Mouse (Mus musculus) 416B (cell line): ENCODE measurements around the gene Wtap.
"Not testable (repeated sequence)": the region's sequence is repeated elsewhere in the genome, so short reads cannot be mapped to it uniquely, and the experiment has no call there.

Experiments
- DNase-seq: peaks from one replicate; pipeline ENCODE4 v3.0.0; 2011; ENCODE audit warnings: low read depth

Gene Wtap

DNA sequence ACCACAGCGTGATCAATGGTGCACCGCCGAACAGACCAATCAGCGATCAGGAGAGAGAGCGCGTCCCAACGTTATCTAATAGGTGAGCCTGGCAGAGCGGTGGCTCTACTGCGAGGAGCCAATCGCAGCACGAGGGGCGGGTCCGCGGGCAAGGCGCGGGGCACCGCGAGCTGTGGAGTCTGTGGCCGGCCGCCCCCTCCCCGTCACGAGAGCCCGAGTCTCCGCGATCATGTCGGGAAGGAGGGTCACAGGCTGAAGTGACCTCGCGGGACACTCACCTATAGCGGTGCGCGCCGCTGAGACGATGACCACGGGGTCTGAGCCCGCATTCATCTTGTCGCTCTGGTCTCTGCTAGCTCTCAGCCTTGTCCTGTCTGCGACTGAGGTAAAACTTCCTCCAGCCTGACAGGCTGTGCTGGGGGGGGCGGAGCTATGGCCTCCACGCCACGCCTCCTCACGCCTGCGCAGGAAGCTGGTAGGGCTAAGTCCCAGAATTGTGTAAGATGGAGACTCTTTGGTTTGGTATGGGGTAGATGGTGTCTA is 33.6 kb downstream of the Wtap start, which contains the start of gene Acat2:
Gene Acat2 (minus strand): TSS at position 417 of the 543 bp plus-strand sequence.
- peak; percentile 96 for DNase-seq

DNA sequence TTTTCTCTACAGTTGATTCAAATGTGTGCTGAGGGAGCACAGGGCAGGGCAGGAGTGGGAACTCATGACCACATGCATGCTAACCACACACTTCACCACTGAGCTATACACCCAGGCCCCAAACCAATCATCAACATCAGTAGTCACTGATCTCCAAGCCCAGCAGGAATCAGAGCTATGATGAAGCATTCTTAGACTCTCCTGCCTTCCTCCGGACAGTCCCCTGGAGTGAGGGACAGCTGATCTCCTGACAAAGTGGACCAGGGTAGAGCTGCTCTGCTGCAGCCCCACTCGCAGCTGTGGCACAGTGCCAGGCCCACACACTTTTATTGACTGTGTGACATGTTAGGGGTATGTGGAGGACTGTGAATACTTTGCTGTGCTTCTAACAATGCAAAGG is 34.6 kb downstream of the Wtap start:
- peak; percentile 48 for DNase-seq

DNA sequence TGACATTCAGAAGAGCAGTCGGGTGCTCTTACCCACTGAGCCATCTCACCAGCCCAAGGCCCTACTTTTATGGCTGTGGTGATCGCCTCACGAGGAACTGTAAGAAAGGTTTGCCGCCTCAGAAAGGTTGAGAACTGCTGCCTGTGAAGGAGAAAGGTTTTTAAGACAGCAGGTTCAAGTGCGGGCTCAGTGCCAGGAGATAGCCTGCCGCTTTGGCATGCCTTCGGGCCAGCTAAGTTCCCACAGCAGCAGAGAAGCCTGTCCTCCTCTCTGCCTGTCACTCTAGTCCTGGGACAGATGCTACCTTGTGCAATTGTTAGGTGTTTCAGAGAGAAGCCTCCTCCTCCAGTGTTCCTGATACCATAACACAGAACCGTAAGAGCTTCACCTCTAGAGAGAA is 37.3 kb downstream of the Wtap start:
- DNase-seq: no peak

DNA sequence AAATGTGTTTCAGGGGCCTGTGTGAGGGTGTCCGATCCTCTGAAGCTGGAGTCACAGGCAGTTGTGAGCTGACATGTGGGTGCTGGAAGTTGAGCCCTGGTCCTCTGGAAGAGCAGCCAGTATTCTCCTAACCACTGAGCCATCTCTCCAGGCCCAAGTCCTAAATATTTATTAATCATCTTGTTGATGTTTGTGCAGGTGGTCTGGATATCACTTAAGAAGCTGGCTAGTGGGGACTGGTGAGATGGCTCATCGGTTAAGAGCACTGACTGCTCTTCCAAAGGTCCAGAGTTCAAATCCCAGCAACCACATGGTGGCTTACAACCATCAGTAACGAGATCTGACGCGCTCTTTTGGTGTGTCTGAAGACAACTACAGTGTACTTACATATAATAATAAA is 44.3 kb downstream of the Wtap start:
- DNase-seq: no peak

DNA sequence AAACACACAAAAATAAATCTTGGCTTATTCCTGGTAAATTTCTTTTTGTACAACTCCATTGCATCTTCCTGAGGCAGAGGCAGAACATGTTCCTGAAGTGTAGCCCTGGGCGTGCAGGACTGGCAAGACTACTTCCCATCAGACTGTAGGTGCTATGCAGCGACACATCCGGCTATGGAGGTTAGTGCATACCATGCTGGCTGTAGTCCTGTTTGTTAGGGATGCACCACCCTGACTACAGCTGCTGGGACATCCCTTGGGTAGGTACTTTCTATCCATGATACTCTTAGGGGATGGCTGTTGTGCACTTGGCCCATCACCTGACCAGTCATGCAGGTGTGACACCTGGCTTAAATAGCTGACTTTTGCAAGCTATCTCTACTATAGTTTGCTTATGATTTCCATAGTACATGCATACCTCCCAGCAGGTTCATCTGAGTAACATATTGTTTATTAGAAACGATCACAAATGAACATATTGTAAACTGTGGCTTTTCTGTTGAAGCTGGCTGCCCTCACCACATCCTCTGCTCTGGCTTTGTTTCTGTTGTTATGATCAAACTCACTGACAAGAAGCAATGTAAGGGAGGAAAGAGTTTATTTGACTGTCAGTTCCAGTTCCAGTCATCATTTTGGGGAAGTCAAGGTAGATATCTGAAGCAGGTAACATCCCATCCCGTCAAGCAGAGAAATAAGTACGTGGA is 51.4 kb downstream of the Wtap start:
- no peak for DNase-seq

DNA sequence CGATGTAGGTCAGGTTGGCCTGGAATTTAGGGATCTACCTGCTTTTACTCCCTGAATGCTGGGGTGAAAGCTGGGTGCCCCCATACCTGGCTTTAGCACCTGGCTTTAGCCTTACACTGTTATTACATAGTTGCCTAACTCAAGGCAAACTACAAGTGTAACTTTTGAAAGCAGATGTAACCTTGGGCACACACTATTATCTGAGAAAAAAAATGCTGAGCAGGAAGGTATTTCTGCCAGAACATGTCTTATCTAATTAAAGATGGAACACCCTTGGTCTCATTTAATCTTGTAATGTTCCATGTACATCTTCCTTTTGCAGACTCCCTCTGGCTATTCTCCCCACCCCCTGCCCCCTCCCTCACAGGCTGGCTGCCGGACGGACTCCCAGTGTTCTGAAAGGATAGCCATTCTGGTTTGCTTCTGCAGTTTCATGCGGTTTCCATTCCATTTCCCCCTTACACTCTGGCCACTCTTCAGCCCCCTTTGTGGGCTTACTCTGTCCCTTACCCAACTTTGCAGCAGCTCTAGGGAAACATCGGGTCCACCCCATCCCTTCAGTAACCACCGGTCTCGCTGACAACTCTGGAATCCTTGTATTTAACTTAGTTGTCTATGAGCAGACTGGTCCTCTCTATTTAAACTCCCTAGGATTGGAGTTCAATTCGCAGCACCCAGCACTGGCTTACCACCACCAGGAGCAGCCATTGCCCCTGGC is 52.3 kb downstream of the Wtap start:
- DNase-seq: no peak

DNA sequence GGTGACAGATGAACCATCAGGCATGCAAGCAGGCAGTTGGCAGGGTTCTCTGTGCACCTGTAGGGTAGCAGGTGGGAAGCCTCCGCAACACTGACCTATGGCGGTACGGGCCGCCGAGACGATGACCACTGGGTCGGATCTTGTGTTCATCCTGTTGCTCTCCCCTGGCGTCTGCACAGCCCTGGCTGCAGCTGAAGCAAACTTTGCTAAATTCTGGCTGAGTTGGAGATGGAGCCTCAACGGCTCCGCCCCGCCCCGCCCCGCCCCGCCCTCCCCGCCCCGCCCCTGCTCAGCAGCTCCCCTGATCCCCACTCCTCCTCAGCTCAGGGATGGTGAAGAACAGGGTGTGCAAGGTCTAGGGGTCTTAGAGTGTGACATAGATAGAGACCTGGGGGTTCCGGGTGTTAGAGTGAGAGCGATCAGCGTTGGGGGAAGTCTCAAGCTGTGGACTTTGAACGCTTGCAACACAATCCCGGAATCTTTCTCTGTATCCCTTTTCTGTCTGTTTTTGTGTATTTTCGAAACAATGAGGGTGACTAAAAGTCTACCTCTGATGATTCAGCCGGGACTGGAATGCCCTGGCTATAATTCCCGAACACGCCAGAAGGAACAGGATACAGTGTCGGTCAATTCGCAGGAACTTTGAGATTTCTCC is 53.7 kb downstream of the Wtap start, which contains the start of gene Acat3:
Gene Acat3 (minus strand): TSS at position 450 of the 655 bp plus-strand sequence.
- DNase-seq: no peak

DNA sequence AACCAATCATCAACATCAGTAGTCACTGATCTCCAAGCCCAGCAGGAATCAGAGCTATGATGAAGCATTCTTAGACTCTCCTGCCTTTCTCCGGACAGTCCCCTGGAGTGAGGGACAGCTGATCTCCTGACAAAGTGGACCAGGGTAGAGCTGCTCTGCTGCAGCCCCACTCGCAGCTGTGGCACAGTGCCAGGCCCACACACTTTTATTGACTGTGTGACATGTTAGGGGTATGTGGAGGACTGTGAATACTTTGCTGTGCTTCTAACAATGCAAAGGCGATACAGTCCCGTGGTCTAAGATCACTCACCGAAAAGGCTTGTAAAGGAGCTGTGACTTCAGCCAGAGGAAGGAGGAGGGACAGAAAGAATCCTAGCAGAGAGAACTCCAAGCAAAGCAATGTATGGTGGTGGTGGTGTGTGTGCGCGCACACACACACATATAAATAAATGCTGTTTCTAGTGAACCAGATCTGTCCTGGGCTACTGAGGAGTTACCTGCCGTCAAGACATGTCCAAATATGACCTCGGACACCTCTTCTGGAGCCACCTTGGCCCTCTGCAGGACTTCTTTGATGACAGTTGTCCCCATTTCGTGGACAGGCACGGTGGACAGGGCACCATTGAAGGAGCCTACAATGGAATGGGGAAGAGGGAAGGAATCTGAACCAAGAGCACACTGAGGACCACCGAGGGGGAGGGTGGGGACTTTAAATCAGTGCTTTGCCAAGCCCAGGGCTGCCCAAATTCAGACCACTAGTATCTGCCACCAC is 54.4 kb downstream of the Wtap start:
- DNase-seq: not testable (repeated sequence)

DNA sequence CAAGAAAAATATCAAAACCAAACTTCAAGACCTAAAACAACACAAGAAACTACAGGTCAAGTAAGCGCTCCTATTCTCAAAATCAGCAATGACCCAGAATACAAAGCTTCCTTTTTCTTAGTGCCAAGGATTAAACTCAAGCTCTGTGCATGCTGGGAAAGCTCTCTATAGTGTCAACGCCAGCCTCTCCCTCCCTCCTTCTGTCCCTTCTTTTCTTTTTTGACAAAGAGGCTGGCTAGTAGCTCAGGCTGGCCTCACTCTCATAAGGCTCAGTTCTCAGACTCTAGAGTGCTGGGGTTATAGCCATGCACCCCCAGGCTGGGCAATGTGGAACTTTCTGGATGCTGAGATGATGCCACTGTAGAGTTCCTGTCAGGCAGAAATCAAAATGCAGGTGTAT is 55.9 kb downstream of the Wtap start:
- no peak for DNase-seq

DNA sequence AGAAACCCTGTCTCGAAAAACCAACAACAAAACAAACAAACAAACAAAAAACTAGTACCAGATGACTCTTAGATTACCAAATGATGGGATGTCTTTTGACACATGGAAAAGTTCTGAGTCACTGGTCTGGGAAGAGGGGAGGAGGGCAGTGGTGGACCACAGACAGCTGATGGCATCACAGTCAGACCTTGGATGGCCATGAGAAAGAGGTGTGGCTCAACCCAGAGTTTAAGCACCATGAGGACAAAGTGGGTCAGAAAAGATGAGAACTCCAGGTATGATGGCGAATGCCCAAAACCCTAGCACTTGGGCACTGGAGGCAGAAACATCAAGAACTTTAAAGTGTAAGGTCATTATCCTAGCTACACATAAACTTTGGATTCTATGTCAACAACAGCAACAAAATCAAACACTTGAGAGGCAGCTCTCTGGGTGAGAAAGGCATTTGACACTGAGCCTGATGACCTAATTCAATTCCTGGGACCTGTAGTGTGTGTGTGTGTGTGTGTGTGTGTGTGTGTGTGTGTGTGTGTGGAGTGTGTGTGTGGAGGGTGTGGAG is 56.5 kb downstream of the Wtap start:
- DNase-seq: no peak

DNA sequence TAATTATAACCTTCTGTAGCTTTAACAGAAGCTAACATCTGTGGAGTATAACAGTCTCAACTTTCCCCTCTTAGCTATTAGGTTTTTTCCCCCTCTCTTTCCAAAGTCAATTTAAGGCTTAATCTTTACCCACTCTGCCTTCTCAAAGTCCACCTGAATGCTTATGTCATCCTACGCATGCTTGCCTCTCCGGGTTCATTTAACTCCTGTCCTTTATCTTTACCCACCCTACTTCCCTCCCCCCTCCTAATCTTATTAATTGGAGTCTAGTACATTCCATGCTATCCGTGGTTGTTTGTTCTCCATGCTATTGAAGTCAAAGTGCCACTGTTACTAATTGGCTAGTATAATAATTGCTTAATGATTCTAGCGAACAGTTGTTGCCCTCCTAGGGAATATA is 58.2 kb downstream of the Wtap start:
- no peak for DNase-seq

DNA sequence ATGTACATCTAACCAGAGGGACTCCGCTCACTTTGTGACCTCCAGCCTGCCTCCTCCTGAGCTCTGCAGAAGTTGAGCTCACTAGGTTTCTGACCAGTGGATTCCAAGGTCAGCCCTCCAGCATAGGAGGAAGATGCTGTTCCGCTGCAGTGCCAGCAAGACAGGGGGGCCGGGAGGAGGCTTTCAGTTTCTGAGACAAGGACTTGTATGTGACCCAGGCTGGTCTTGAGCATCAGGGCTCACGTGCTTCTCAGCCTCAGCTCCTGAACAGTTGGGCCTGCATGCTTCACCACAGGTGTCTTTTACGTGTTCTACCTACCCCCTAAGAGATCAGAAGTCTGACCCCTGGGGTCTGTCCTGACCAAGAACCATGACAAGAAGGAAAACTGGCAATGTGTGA is 62.4 kb downstream of the Wtap start:
- DNase-seq: not testable (repeated sequence)

DNA sequence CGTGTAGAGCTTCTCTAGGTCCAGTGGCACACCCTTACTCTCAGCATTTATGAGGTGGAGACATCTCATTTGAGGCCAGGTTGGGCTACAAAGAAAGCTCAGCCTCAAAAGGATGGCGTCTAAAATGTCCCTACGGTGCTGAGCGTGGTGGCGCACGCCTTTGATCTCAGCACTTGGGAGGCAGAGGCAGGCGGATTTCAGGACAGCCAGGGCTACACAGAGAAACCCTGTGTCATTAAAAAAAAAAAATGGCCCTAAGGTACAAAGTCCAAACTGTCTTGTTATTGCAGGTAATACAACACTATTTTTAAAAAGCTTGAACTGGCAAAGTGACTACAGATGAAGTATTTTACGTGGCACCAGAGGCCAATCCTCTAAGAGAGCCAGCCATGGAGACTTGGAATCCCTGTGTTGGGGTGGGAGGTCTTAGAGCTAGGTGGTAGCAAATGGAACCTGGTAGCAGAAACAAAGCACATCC is 68.2 kb downstream of the Wtap start:
- DNase-seq: no peak

DNA sequence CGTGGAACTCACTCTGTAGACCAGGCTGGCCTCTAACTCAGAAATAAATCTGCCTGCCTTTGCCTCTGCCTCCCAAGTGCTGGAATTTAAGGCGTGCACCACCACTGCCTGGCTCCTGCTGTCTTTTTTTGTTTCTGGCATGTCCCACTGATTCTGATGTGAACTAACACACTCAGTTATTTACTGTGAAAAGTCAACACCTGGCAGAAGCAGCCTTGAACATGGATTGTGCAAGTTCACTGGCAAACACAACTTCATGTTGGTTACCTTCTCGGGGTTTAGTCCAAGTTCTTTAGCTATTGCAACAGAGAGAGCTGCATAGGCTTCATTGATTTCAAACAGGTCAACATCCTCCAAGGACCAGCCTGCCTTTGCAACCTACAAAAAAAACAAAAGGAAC is 69.0 kb downstream of the Wtap start:
- DNase-seq: no peak

DNA sequence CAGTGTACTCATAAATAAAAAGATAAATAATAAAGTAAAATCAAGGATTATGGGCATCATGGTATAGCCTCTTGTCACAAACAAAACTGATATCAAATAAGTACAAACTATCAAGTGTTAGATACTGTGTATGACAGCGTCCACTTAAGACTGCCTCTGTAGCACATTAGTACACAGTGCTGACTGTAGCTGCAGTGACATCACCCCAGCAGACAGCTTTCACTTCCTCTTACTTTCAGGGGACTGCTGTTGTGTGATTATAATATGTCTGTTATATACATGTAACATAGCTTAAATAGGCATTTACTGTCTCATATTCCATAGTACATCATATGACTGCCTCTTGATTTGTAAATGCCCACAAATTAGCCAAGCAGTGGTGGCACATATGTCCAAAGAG is 72.9 kb downstream of the Wtap start:
- DNase-seq: no peak
